Mouse (Mus musculus): ENCODE measurements around the gene Krtap26-1. TPM values are rescaled to one million over a fixed set of nuclear protein-coding genes. Genes with fewer than 3 reads are reported as not detected.

Gene Krtap26-1
- total RNA-seq, 2 experiments from 2014 or later = not detected

GRCm38 (mm10) chr16:88612712-88613111 is 34.9 kb downstream of the Krtap26-1 start:
- Histone ChIP-seq H3K27ac (no peak overlapping the region), H3K4me3 (no peak overlapping the region)
- no peak for TF ChIP-seq CTCF (IDR thresholded peaks at IDR 0.05)
- intact Hi-C loops (cut with DNase I) = no loop called here
- no peak for DNase-seq (ENCODE audit: extremely low spot score in 1 of 2, low spot score in 2 of 2)

GRCm38 (mm10) chr16:88611922-88612321 is 35.7 kb downstream of the Krtap26-1 start, which contains the start of gene Krtap24-1:
Gene Krtap24-1 (minus strand): TSS chr16:88612279.
- Histone ChIP-seq H3K4me3 (no peak within 1 kb of the TSS), H3K27ac (no peak within 1 kb of the TSS)
- DNase-seq (ENCODE audit: extremely low spot score in 1 of 2, low spot score in 2 of 2) = no peak
- no peak for TF ChIP-seq CTCF (IDR thresholded peaks at IDR 0.05)
- intact Hi-C loops (cut with DNase I) = no loop called here

- Histone ChIP-seq H3K4me3 (no peak overlapping the region), H3K27ac (no peak overlapping the region)
- no peak for DNase-seq (ENCODE audit: extremely low spot score in 1 of 2, low spot score in 2 of 2)
- intact Hi-C loops (cut with DNase I) = no loop called here
- TF ChIP-seq CTCF (IDR thresholded peaks at IDR 0.05) = no peak
Observed at GRCm38 (mm10) chr16:88604570-88604969, 43.0 kb downstream of the Krtap26-1 start.

GRCm38 (mm10) chr16:88602464-88602863 is 45.1 kb downstream of the Krtap26-1 start:
- intact Hi-C loops (cut with DNase I) = no loop called here
- H3K4me3 ChIP-seq = no peak overlapping the region
- no peak for DNase-seq (ENCODE audit: extremely low spot score in 1 of 2, low spot score in 2 of 2)
- H3K27ac ChIP-seq = no peak overlapping the region
- TF ChIP-seq CTCF (IDR thresholded peaks at IDR 0.05) = no peak

- no peak for DNase-seq (ENCODE audit: extremely low spot score in 1 of 2, low spot score in 2 of 2)
- intact Hi-C loops (cut with DNase I) = no loop called here
Observed at GRCm38 (mm10) chr16:88600303-88600702, 47.3 kb downstream of the Krtap26-1 start.

GRCm38 (mm10) chr16:88599504-88600237 is 47.9 kb downstream of the Krtap26-1 start:
- DNase-seq (ENCODE audit: extremely low spot score in 1 of 2, low spot score in 2 of 2) = no peak
- Histone ChIP-seq H3K4me3 (no peak overlapping the region), H3K27ac (no peak overlapping the region)
- intact Hi-C loops (cut with DNase I) = no loop called here
- TF ChIP-seq CTCF (IDR thresholded peaks at IDR 0.05) = no peak

More at GRCm38 (mm10) chr16:88600303-88600702, 47.3 kb downstream of the Krtap26-1 start:
- no peak overlapping the region for H3K4me3 ChIP-seq
- H3K27ac ChIP-seq = no peak overlapping the region
- TF ChIP-seq CTCF (IDR thresholded peaks at IDR 0.05) = no peak

Other genes starting within 250 kb of the Krtap26-1 start
- gene Cldn17, start 140.8 kb downstream of the Krtap26-1 start, total RNA-seq (2021) = not detected
- not detected for gene Cldn8, start 84.6 kb downstream of the Krtap26-1 start, total RNA-seq (2021)
- not detected for gene Krtap24-1, start 35.5 kb downstream of the Krtap26-1 start, total RNA-seq (2021)
- not detected for gene 2310079G19Rik, start 20.1 kb downstream of the Krtap26-1 start, total RNA-seq (2021)
- not detected for gene Krtap27-1, start 23.9 kb upstream of the Krtap26-1 start, total RNA-seq (2021)
- gene 2310061N02Rik, start 60.2 kb upstream of the Krtap26-1 start, total RNA-seq (2021) = not detected
- gene Krtap13-1, start 81.1 kb upstream of the Krtap26-1 start, total RNA-seq (2021) = not detected
- gene Krtap13, start 103.8 kb upstream of the Krtap26-1 start, total RNA-seq (2021) = not detected
- not detected for gene 2310034C09Rik, start 111.1 kb upstream of the Krtap26-1 start, total RNA-seq (2021)
- gene 2310057N15Rik, start 126.4 kb upstream of the Krtap26-1 start, total RNA-seq (2021) = not detected
- gene Gm5965, start 130.1 kb upstream of the Krtap26-1 start, total RNA-seq (2021) = not detected
- not detected for gene Gm20741, start 164.4 kb upstream of the Krtap26-1 start, total RNA-seq (2021)
- gene Krtap15, start 172.4 kb upstream of the Krtap26-1 start, total RNA-seq (2021) = not detected
- not detected for gene Krtap14, start 178.3 kb upstream of the Krtap26-1 start, total RNA-seq (2021)
- gene Krtap19-1, start 221.6 kb upstream of the Krtap26-1 start, total RNA-seq (2021) = not detected
- gene Krtap19-2, start 226.5 kb upstream of the Krtap26-1 start, total RNA-seq (2021) = not detected
- gene Krtap19-3, start 230.2 kb upstream of the Krtap26-1 start, total RNA-seq (2021) = not detected
- not detected for gene Krtap19-4, start 237.3 kb upstream of the Krtap26-1 start, total RNA-seq (2021)
- not detected for gene Krtap19-5, start 248.7 kb upstream of the Krtap26-1 start, total RNA-seq (2021)